Mouse (Mus musculus) Patski (cell line): ENCODE data around the gene 1190005I06Rik. TPM values are rescaled to one million over a fixed set of nuclear protein-coding genes. Genes with fewer than 3 reads are reported as not detected.

Experiments used
- ATAC-seq: fragments of 100-300 bp; one replicate; pipeline ENCODE4 v1.8.0; 2021
- CTCF ChIA-PET: fragments of 350-600 bp; sonication (Branson Sonifier 250); formaldehyde crosslinking; loops from one replicate; lab custom pipeline; 2022; ENCODE audit warnings: inconsistent platforms; lab: Charles Lee
- POLR2A ChIA-PET: fragments of 350-600 bp; sonication (Branson Sonifier 250); formaldehyde crosslinking; loops from one replicate; lab custom pipeline; 2022; ENCODE audit warnings: antibody characterized with exemption, inconsistent platforms; lab: Charles Lee
- DNase-seq: peaks from one replicate; pipeline ENCODE4 v3.0.0-alpha.2; 2011; ENCODE audit warnings: low read depth, low spot score
- H3K27me3 ChIP-seq: fragments of 371-371 bp; one replicate; pipeline ENCODE4 v1.5.1; 2021
- CTCF ChIP-seq: fragments of 100-300 bp; IDR thresholded peaks from one replicate; pipeline ENCODE4 v1.5.1; 2021
- in situ Hi-C: fragments of 300-500 bp; cut with MboI; formaldehyde crosslinking; loops from 3 replicates; pipeline ENCODE4 v1.11.1; 2018; ENCODE audit warnings: low pct_unique_long_range_greater_than_20kb, mixed read lengths
- polyA plus RNA-seq: library from polyadenylated mRNA; unstranded; gene quantifications from one replicate; pipeline ENCODE4 v1.2.3, GENCODE M21; 2021

1190005I06Rik gene
- polyA plus RNA-seq, 1 experiment from 2014 or later, result 3.7 TPM

- ChIA-PET POLR2A (no interaction called here), CTCF (no interaction called here)
- ATAC-seq (no peak), DNase-seq (no peak)
- no peaks in the 10 kb centered on the region for H3K27me3 ChIP-seq
- in situ Hi-C loops, result no loop called here
- TF ChIP-seq CTCF, result no peak
These were observed 5.3 kb downstream of the 1190005I06Rik start for GRCm38 (mm10) chr8:120642031-120642662.

DNA sequence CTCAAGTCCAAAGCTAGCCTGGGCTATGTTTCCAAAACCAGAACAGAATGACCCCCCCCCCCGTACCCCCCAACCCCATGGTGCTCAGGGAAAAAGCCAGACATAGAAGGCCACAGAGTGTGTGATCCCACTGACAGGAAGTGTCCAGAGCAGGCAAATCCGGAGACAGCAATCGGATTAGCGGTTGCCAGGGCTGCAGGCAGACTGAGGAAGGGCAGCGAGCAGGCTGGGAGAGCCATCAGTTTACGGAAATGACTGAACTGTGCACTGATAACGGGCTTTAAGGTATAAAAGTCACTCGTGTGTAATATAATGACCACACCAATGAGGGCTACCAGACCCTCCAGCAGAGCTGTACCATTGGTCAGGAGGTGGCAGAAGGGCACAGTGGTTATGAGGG, 6.2 kb downstream of the 1190005I06Rik start:
- CTCF ChIA-PET, result no interaction called here
- POLR2A ChIA-PET, result no interaction called here
- DNase-seq, result no peak
- ATAC-seq, result no peak
- no peak for TF ChIP-seq CTCF
- in situ Hi-C loops, result no loop called here
- no peaks in the 10 kb centered on the region for H3K27me3 ChIP-seq

DNA sequence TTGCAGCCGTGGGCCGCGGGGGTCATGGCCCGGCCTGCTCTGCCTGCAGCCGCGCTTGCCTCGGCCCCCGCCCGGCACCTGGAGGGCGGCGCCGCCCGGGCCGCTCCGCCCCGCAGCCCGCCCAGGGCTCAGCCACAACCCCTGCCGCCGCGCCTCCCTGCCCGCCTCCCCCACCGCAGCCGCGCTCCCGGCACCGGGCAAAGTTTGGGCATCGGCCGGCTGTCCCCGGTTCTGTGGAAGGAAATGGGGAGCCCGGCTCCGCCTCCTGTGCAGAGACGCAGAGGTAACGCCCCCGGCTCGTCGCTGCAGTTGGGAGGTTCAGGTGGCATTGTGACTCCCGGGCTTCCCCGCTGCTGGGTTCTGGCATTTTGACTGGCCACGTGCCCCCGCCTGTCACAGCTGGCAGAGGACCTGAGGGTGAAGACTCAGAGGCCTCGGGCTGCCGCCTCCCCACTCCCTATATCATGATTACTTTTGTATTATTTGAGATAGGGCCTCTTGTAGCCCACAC, 13.0 kb downstream of the 1190005I06Rik start:
- no peak for TF ChIP-seq CTCF
- CTCF ChIA-PET, result no interaction called here
- POLR2A ChIA-PET, result interaction anchor here (1.3 kb wide), 1 partner anchor 18 kb away, joined by 3 read pairs; no protein-coding TSS in a partner anchor
- H3K27me3 ChIP-seq, result no peaks in the 10 kb centered on the region
- ATAC-seq, result peak; percentile 33
- no peak for DNase-seq
- in situ Hi-C loops, result no loop called here

- CTCF ChIA-PET, result no interaction called here
- no peak for ATAC-seq
- POLR2A ChIA-PET, result interaction anchor here (1.3 kb wide), 1 partner anchor 19 kb away, joined by 3 read pairs; no protein-coding TSS in a partner anchor
- DNase-seq, result no peak
- no peaks in the 10 kb centered on the region for H3K27me3 ChIP-seq
- in situ Hi-C loops, result no loop called here
- TF ChIP-seq CTCF, result no peak
These were observed 13.7 kb downstream of the 1190005I06Rik start for GRCm38 (mm10) chr8:120633665-120634271.

GRCm38 (mm10) chr8:120632969-120633664, 14.3 kb downstream of the 1190005I06Rik start:
- no peaks in the 10 kb centered on the region for H3K27me3 ChIP-seq
- TF ChIP-seq CTCF, result no peak
- ChIA-PET POLR2A (no interaction called here), CTCF (no interaction called here)
- in situ Hi-C loops, result no loop called here
- no peak for ATAC-seq
- no peak for DNase-seq

DNA sequence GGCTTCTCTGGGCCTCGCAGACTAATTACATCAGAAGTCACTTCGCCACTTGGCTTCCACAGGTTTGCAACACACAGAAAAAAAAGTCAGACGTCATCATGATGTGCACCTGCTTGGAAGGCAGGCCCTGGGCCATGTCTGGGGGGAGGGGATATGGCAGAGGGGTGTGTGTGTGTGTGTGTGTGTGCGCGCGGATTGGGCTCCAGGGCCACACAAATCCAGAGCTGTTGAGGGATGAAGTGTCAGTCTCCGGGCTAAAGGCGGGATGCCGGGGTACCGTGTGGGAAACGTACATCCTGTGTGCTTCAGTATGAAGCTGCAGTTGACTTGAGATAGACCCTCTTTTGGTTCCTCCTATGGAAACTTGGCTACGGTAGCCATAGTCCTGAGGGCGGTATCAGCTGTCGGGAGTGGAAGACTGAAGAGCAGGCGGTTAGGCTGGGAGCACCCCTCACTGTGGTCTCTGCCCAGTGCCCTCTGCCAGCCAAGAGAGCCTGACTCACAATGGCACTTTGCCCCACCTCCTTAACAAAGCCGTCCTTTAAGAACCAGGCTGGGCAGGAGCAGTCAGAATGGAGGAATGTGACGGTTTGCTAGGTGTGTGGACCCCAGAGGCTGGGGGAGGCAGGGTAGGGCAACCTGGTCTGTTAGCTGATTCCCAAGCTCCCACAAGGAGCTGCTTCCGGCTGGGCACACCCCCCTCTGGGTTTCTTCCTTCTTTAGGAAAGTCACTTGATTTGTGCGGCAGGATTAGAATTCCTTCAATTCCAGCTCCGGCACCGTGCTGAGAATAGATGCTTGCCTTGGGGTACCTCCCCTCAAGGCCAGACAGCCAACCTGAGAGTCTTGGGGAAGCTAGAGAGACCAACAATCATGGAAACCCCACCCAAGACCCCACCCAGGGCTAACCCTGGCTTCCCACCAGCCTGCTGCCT, 15.7 kb downstream of the 1190005I06Rik start:
- no peak for DNase-seq
- CTCF ChIA-PET, result no interaction called here
- no peak for ATAC-seq

GRCm38 (mm10) chr8:120630848-120631247, 16.6 kb downstream of the 1190005I06Rik start:
- DNase-seq (no peak), ATAC-seq (no peak)
- in situ Hi-C loops, result no loop called here
- ChIA-PET CTCF (no interaction called here), POLR2A (no interaction called here)
- no peaks in the 10 kb centered on the region for H3K27me3 ChIP-seq
- TF ChIP-seq CTCF, result no peak

More for the DNA sequence above, 15.7 kb downstream of the 1190005I06Rik start:
- TF ChIP-seq CTCF, result no peak
- in situ Hi-C loops, result no loop called here
- POLR2A ChIA-PET, result no interaction called here
- H3K27me3 ChIP-seq, result no peaks in the 10 kb centered on the region

DNA sequence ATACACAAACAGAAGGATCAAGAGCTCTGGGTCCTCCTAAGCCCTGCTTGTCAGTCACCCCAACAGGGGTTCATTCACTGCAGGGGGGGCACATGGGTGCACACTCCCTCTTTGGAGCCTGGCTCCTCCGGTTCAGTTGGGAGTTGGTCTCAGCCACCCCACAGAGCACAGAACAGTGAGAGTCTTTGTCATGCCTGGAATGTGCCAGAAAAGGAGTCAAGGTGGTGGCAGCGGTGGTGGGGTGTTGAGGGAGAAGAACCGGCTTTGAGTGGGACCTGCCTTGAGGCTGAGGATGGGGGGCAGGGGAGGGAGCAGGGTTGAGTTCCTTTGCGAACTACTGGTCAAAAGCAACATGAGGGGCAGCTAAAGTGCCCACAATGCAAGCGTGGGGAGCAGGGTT, 17.4 kb downstream of the 1190005I06Rik start:
- ATAC-seq (no peak), DNase-seq (no peak)
- POLR2A ChIA-PET, result no interaction called here
- no peaks in the 10 kb centered on the region for H3K27me3 ChIP-seq
- TF ChIP-seq CTCF, result no peak
- CTCF ChIA-PET, result no interaction called here
- in situ Hi-C loops, result no loop called here

GRCm38 (mm10) chr8:120627298-120627697, 20.1 kb downstream of the 1190005I06Rik start:
- in situ Hi-C loops, result no loop called here
- TF ChIP-seq CTCF, result no peak
- POLR2A ChIA-PET, result no interaction called here
- CTCF ChIA-PET, result no interaction called here
- ATAC-seq (no peak), DNase-seq (no peak)
- no peaks in the 10 kb centered on the region for H3K27me3 ChIP-seq

GRCm38 (mm10) chr8:120626461-120626860, 21.0 kb downstream of the 1190005I06Rik start:
- CTCF ChIA-PET, result no interaction called here
- no peaks in the 10 kb centered on the region for H3K27me3 ChIP-seq
- in situ Hi-C loops, result no loop called here
- POLR2A ChIA-PET, result no interaction called here
- DNase-seq, result no peak
- TF ChIP-seq CTCF, result no peak
- no peak for ATAC-seq
